Mouse (Mus musculus) heart, adult 2 months (tissue): Measurements from ENCODE around the gene A3galt2.

ENCODE experiments used
- CTCF ChIP-seq: fragments of 200-600 bp; IDR thresholded peaks from 2 replicates; pipeline ENCODE4 v1.8.1; 2022; ENCODE audit warnings: antibody characterized with exemption, mild to moderate bottlenecking, moderate library complexity
- EP300 ChIP-seq: fragments of 200-500 bp; IDR thresholded peaks from 2 replicates; pipeline ENCODE4 v1.6.1; 2011; ENCODE audit warnings: low read depth, low read length, control low read depth; ENCODE audit not compliant: insufficient read depth
- POLR2A ChIP-seq: fragments of 200-500 bp; IDR thresholded peaks from 2 replicates; pipeline ENCODE4 v1.6.1; 2011; ENCODE audit warnings: mild to moderate bottlenecking, low read depth, low read length, control low read depth; ENCODE audit not compliant: insufficient read depth

DNA sequence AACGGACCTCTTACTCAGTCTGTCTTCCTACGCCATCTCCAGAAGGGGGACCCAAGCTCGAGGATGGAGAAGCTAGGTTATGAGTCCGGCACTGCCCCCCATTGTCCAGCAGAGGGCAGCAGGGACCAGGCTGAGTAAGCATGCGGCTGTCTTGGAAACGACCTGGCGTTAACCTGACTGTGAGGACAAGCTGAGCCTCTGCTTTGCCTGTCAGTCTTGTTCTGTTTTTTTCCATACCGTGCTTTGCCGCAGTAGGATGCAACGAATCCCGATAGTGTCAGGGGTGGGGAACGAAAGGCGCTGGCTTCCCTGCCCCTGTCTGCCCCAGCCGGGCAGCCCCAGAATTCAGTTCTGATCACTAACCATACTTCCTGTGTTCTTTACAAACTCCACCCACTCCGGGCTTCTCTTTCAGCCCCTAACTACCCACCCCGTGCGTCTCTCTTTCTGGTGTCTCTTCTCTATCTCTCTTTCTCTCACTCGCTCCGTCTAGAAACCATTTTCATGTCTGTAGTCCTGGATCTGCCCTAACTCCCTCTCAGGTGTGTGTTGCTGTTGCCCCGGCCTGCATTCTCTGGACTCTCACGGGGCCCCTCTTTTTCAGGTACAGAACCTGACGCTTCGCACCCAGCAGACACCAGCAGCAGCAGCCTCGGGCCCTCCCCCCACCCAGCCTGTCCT is 43.6 kb upstream of the A3galt2 start:
- TF ChIP-seq CTCF (peak; percentile 99), EP300 (peak; percentile 96), POLR2A (no peak)
